33 mouse cellular contexts compared by ENCODE assay signal in the genomic region with DNA sequence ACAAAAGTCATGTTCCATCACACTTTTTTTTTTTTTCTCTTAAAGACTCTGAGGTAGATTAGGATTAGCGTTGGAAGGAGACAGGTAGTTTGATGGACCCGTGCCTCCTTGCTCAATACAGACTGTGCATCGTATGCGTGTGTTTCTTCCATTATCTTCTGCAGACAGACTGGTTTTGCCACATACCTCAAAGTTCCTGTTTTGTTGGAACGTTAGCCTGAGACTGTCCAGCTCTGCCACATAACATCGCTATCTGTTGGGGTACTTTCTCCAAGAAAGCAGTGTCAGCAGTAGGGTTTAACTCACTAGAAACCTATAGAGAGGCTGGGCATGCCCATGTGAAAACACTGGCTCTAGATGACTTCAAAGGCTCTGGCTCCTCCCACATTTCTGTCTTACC. TPM values are rescaled to one million over a fixed set of nuclear protein-coding genes. Genes with fewer than 3 reads are reported as not detected.
DNase-seq lines count a peak whose midpoint lies in the region; ATAC-seq lines count a peak whose summit lies in the region.
"Had no signal": no experiment of that assay in that cellular context is flagged by ENCODE, and none has a peak within 500 bp of the region (broad histone marks: within the 10 kb centered on the region; RNA-seq: fewer than 3 reads in every experiment).

No protein-coding gene starts in this region.

- H3K36me3 ChIP-seq in intestine, embryonic 14.5 days (ENCODE audit: control insufficient read depth, insufficient read depth, low read length) = no peaks in the 10 kb centered on the region
- no peaks in the 10 kb centered on the region for H3K36me3 ChIP-seq in intestine, embryonic 16.5 days (ENCODE audit: control insufficient read depth, insufficient read depth, low read length)
- no peaks in the 10 kb centered on the region for H3K36me3 ChIP-seq in hindbrain, embryonic 12.5 days
- H3K36me3 ChIP-seq: embryonic facial prominence, embryonic 13.5 days; forebrain, embryonic 10.5 days; G1E; heart, embryonic 12.5 days; heart, embryonic 15.5 days; hindbrain, embryonic 15.5 days; intestine, embryonic 15.5 days had no signal

- no peaks in the 10 kb centered on the region for H3K27me3 ChIP-seq in intestine, embryonic 14.5 days (replicated peaks; ENCODE audit: control insufficient read depth, insufficient read depth, low read length)
- no peaks in the 10 kb centered on the region for H3K27me3 ChIP-seq in intestine, embryonic 16.5 days (replicated peaks; ENCODE audit: control insufficient read depth, insufficient read depth, low read length)
- no peaks in the 10 kb centered on the region for H3K27me3 ChIP-seq in hindbrain, embryonic 12.5 days
- H3K27me3 ChIP-seq: CH12.LX; embryonic facial prominence, embryonic 13.5 days; heart, embryonic 12.5 days; heart, embryonic 15.5 days; hindbrain, embryonic 15.5 days; intestine, embryonic 15.5 days had no signal

- H3K4me1 ChIP-seq in intestine, embryonic 14.5 days (replicated peaks; ENCODE audit: control insufficient read depth, insufficient read depth, low read length) = peaks cover 16% of the 10 kb centered on the region
- peaks cover under 1% of the 10 kb centered on the region for H3K4me1 ChIP-seq in intestine, embryonic 16.5 days (ENCODE audit: control insufficient read depth, insufficient read depth, low read length)
- H3K4me1 ChIP-seq in hindbrain, embryonic 12.5 days = no peaks in the 10 kb centered on the region
- H3K4me1 ChIP-seq: hindbrain, embryonic 15.5 days had no signal

- no peak overlapping the region for H3K9ac ChIP-seq in intestine, embryonic 14.5 days (ENCODE audit: low read length)
- no peak overlapping the region for H3K9ac ChIP-seq in intestine, embryonic 16.5 days (ENCODE audit: low read depth, low read length)
- no peak overlapping the region for H3K9ac ChIP-seq in hindbrain, embryonic 12.5 days
- H3K9ac ChIP-seq: embryonic facial prominence, embryonic 13.5 days; forebrain, postnatal 0 days; heart, embryonic 12.5 days; heart, embryonic 15.5 days; hindbrain, embryonic 15.5 days; intestine, embryonic 15.5 days had no signal

- peak overlapping the region; percentile 27; the same call in 1 of the 2 replicates for H3K27ac ChIP-seq in intestine, embryonic 14.5 days (ENCODE audit: low read depth)
- no peak overlapping the region for H3K27ac ChIP-seq in intestine, embryonic 16.5 days (ENCODE audit: low read length)
- no peak overlapping the region for H3K27ac ChIP-seq in hindbrain, embryonic 12.5 days
- H3K27ac ChIP-seq: embryonic facial prominence, embryonic 13.5 days; forebrain, embryonic 10.5 days; gastrocnemius, adult 2 months; heart, embryonic 15.5 days; hindbrain, embryonic 15.5 days; intestine, embryonic 15.5 days had no signal

- no peak overlapping the region for H3K4me2 ChIP-seq in intestine, embryonic 14.5 days (ENCODE audit: low read length)
- H3K4me2 ChIP-seq in intestine, embryonic 16.5 days (ENCODE audit: low read depth, low read length) = no peak overlapping the region
- H3K4me2 ChIP-seq in hindbrain, embryonic 12.5 days (replicated peaks) = no peak overlapping the region
- H3K4me2 ChIP-seq: embryonic facial prominence, embryonic 13.5 days; heart, embryonic 12.5 days; heart, embryonic 15.5 days; hindbrain, embryonic 15.5 days; intestine, embryonic 15.5 days had no signal

- no peak for ATAC-seq in intestine, embryonic 14.5 days (replicated peaks; ENCODE audit: low FRiP score, low TSS enrichment, low read depth)
- ATAC-seq in intestine, embryonic 16.5 days = no peak
- ATAC-seq in granulocyte monocyte progenitor cell, adult 5-6 weeks (replicated peaks; ENCODE audit: poor library complexity, severe bottlenecking) = peak; percentile 67
- peak; percentile 69 for ATAC-seq in megakaryocyte progenitor cell, adult 5-6 weeks (replicated peaks; ENCODE audit: poor library complexity)
- no peak for ATAC-seq in hindbrain, embryonic 12.5 days (ENCODE audit: low FRiP score)
- ATAC-seq: forebrain, embryonic 14.5 days; forebrain, postnatal 0 days; intestine, embryonic 15.5 days had no signal

- no peak for DNase-seq in intestine, embryonic 14.5 days (ENCODE audit: low spot score)
- DNase-seq in lung, postnatal 25 days (ENCODE audit: low spot score) = no peak
- DNase-seq: adrenal gland, adult 8-10 months; adrenal gland, postnatal 25 days; B cell, adult 2 months; cerebellum, adult 11-12 months; cerebellum, adult 8-10 months; cerebellum, postnatal 10 days; cerebellum, postnatal 36 days; forebrain, postnatal 0 days; gastrocnemius, adult 2 months; gastrocnemius, postnatal 14 days; heart, adult 18-20 months; heart, postnatal 10 days; heart, postnatal 36 days; kidney, adult 18-20 months had no signal

- WGBS in intestine, embryonic 14.5 days = 64% methylated on average over 6 of the region's 6 CpGs
- WGBS in intestine, embryonic 16.5 days = 66% methylated on average over 6 of the region's 6 CpGs
- 93% methylated on average over 6 of the region's 6 CpGs for WGBS in hindbrain, embryonic 12.5 days

- no peak overlapping the region for H3K4me3 ChIP-seq in intestine, embryonic 14.5 days (ENCODE audit: low read depth, low read length)
- no peak overlapping the region for H3K4me3 ChIP-seq in intestine, embryonic 16.5 days (ENCODE audit: low read length)
- H3K4me3 ChIP-seq in hindbrain, embryonic 12.5 days = no peak overlapping the region
- H3K4me3 ChIP-seq: embryonic facial prominence, embryonic 13.5 days; forebrain, embryonic 10.5 days; gastrocnemius, adult 2 months; heart, embryonic 12.5 days; heart, embryonic 15.5 days; hindbrain, embryonic 15.5 days; intestine, embryonic 15.5 days had no signal

- no peaks in the 10 kb centered on the region for H3K9me3 ChIP-seq in intestine, embryonic 14.5 days (ENCODE audit: control insufficient read depth, low read length)
- no peaks in the 10 kb centered on the region for H3K9me3 ChIP-seq in intestine, embryonic 16.5 days (ENCODE audit: control insufficient read depth, low read length)
- H3K9me3 ChIP-seq in hindbrain, embryonic 12.5 days (replicated peaks) = no peaks in the 10 kb centered on the region
- H3K9me3 ChIP-seq: embryonic facial prominence, embryonic 13.5 days; forebrain, embryonic 10.5 days; heart, embryonic 12.5 days; heart, embryonic 15.5 days; hindbrain, embryonic 15.5 days; intestine, embryonic 15.5 days had no signal

RNA-seq across cellular contexts. Expression of gene 5330417H12Rik, which starts 31.5 kb away (rescaled TPM):
- polyA plus RNA-seq in intestine, embryonic 14.5 days (2014; fragmentation: Nextera tagmentation; extraction: Ambion mirVana) = not detected in 2 replicates
- not detected in 2 replicates for polyA plus RNA-seq in intestine, embryonic 16.5 days (2015; fragmentation: Nextera tagmentation; extraction: Ambion mirVana)
- not detected in 2 replicates for total RNA-seq in granulocyte monocyte progenitor cell, adult 5-6 weeks (2014; fragmentation: Nextera tagmentation)
- total RNA-seq in granulocyte monocyte progenitor cell, adult 5-6 weeks (2017) = not detected in 2 replicates
- total RNA-seq in megakaryocyte progenitor cell, adult 5-6 weeks (2015) = not detected in 2 replicates
- total RNA-seq in megakaryocyte progenitor cell, adult 5-6 weeks (2017) = not detected in 2 replicates
- not detected in 2 replicates for polyA plus RNA-seq in hindbrain, embryonic 12.5 days (2016; fragmentation: Nextera tagmentation; extraction: Ambion mirVana)
- total RNA-seq: adrenal gland, adult 8-10 months; adrenal gland, postnatal 25 days; CH12.LX; forebrain, postnatal 0 days; G1E; gastrocnemius, adult 2 months; gastrocnemius, postnatal 14 days; gastrocnemius, postnatal 4 days; heart, adult 18-20 months; heart, postnatal 10 days; heart, postnatal 36 days had no signal
- polyA plus RNA-seq: brain, embryonic 14.5 days; embryonic facial prominence, embryonic 13.5 days; forebrain, embryonic 10.5 days; forebrain, embryonic 14.5 days; forebrain, postnatal 0 days; frontal cortex, adult 2 months; G1E; heart, embryonic 12.5 days; heart, embryonic 15.5 days; hindbrain, embryonic 11.5 days; hindbrain, embryonic 15.5 days; intestine, embryonic 15.5 days had no signal

Comparison
In these comparisons a context has a peak if more than half of its experiments do, and no peak if none do; other contexts are left out.
1. ATAC-seq: peak in granulocyte monocyte progenitor cell, adult 5-6 weeks (single experiment) and megakaryocyte progenitor cell, adult 5-6 weeks (single experiment); none in intestine, embryonic 14.5 days (single experiment), intestine, embryonic 16.5 days (single experiment) and hindbrain, embryonic 12.5 days (single experiment).